Mouse (Mus musculus): ENCODE results near the gene Tnfsf10.
A peak's percentile ranks its signal among the peaks of the same experiment; 100 is the strongest.

Tnfsf10 gene

DNA sequence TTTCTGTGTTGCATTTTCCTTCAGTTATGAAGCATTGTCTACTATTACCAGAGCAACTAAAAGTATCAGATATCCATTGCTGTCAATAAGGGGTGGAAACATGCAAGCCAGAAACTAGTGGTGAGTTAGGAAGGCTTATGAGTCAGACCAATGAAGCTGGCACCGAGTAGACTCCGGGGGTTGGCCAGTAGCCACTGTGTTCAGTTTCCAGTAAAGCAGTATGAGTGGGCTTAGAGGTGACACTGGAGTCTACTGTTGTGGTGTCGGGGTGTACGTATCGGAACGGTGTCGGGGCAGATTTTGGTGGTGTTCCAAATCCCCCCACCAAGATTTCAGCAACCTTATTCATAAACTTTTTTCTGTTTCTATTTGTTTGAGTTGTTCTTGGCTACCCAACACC, 5.9 kb upstream of the Tnfsf10 start:
- peak; percentile 53 to 60 for DNase-seq

DNA sequence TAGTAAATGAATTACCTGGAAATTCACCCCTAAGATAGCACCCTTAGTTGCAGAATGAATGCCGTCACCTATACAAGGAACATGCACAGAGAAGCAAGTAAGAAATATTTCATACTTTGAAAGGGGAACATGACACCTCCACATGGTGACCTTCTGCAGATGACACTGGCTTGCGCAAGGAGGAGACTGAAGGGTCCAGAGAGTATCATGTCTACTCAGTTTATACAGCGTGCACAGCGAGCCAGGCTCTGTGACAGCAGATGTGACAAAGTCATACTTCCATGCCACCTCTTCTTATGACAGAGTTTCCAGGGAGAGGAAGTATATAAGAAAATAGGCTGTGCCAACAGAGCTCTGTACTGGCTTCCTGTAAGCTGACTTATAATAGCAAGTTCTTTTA, 5.4 kb upstream of the Tnfsf10 start:
- no peak for DNase-seq

DNA sequence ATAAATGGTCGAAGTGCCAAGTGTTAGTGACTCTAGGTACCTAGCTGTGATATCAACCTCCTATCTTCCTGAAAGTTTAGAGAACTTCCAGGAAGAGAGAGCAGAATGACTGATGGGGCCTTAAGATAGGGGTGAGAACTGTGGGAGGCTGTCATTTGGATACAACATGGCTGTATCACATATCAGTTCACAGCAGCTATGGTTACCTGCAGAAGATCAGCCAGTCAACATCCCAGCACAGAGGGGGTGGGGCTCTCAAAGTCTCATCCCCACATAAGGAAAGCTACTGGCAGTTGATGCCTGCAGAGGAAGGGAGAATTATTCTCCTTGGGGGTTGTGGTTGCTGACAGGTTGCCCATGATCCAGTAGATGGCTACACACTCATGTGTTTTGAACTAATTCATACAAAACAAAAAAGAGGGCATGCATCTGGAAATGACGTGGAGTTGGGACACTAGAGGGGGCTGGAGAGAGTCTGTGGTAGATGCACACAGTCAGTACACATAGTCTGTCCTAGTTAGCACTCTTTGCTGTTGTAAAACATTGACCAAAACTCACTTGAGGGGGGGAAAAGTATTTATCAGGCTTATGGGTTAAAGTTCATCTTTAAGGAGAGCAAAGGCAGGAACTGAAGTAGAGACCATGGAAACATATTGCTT, 2.2 kb upstream of the Tnfsf10 start:
- no peak for DNase-seq

DNA sequence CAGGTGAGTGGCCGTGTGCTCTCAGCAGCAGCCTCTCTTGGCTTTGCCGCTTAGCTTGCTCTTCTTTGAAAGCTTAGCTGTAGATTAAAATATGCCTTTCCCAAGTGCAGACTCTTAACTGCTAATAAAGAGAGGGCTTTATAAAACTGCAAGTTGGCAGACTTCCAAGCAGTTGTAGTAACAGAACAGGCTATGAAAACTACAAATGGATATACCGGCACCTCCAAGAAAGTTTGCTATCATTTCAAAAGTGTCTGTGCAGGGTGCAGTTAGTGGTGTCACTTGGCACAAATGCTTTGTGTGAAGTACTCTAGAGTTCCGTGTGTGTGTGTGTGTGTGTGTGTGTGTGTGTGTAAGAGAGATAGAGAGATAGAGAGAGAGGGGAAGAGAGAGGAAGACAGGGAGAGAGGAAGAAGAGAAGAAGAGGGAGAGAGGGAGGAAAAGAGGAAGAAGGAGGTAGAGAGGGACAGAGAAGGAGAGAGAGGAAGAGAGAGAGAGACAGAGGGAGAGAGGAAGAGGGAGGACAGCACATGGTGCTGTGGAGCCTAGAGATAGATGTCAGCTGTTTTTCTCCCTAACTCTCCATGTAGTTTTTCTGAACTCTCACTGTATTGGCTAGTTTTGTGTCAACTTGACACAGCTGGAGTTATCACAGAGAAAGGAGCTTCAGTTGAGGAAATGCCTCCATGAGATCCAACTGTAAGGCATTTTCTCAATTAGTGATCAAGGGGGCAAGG, 628 bp downstream of the Tnfsf10 start:
- DNase-seq = no peak

DNA sequence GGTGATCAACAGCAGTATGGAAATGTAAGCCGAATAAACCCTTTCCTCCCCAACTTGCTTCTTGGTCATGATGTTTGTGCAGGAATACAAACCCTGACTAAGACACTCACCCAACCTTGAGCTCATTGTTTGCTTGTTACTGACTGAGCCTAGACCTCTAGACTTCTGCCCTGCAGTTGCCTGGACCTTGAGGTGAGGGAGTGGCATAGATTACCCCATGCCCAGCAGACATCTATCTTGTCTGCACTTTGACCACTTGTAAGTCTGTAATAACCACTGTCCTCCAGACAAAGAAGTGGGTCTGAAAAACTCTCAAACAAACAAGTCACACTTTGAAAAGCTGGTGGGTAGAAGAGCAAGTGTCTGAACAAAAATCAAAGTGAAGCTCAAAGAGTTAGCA, 2.8 kb downstream of the Tnfsf10 start:
- no peak for DNase-seq

DNA sequence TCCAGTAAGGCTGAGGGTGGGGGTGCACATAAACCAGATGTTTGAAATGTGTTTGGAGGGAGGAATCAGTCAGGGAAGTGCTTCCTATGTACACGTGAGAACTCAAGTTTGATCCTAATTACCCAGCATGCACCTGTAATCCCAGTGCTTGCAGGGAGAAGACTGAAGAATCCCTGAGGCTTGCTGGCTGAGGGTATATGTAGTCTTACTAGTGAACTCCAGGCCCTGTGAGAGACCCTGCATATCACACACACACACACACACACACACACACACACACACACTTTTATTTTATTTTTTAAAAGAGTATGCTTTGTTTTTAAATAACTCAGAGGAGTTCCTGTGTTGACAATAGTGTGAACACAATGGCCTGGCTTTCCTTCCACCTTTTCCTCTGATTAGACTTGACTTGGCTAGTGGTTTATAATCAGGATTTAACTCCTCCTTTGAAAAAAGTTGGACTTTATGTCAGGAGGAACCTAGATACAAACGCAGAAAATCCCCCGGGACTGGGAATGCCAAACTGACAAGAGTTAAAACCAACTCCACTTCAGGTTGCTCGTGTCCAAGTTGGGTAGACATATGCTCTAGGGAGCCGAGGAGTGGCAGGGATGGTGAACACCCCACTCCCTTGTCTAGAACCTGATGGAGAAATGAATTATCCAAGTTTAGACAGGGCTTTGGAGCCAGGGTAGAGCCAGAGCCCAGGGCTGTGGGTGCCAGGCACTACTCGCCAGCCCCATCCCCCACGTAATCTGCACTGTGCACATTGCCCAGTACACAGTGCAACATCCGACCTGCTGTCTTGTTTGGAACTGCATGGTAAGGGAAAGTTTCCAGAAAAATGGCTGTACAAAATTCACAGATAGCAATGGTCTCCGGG, 4.0 kb downstream of the Tnfsf10 start:
- DNase-seq = peak; percentile 49 to 59

DNA sequence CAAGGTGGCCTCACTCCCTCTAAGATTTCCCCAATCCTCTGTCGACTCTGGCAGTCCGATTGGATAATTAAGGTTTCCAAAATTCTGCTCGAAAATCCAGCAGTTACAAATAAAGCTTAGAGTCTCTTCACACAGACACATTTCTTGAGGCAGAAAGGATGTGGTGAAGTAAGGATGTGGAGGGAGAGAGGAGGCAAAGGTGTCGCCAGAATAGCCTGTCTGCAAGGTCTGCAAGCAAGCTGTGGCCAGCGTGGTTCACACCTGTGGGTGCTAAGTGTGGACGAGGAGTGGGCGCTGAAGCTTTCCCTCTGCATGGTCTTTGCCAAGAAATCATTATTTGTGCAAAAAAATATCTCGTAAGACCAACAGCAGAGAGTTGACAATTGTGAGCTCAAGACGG, 5.8 kb downstream of the Tnfsf10 start:
- no peak for DNase-seq

DNA sequence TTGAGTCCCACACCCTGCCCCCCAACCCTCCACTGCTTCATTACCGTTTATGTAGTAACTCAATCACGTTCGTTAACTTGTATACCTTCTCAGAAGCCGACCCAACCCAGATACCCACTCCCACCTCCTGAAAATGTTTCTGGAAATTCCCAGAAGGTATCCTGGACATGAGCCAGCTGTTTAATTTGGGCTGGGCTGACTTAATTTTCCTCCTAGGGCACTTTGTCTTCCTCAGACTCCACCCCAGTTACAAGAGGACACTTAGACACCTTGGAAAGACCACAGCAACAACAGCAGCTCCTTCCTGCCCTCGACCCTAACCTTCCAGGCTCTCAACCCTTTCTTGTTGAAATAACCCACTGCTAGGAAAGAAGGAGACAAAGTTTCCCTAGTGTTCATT, 6.7 kb downstream of the Tnfsf10 start:
- peak in 1 of 2 experiments; percentile 17 for DNase-seq

DNA sequence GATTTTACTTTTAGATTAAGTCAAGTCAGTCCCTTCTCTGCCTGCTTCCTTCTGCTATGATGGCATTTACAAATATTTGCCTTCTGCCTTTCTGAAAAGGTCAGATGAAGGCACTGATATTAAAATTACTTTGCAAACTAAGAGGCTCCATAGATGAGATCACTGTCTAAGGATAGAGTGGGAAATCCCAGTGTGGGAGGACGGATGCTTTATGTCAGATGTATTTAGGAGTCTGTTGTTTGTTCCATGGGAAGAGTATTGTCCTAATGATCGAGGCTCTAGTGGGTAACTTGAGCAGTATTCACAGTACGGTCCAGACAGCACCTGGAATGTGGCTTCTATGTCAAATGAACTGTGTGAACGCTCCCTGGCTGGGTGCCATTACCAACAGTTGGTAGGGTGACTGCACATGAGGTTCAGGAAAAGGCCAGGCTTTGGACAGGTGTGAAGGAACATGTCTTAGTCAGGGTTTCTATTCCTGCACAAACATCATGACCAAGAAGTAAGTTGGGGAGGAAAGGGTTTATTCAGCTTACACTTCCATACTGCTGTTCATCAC, 9.9 kb downstream of the Tnfsf10 start:
- peak; percentile 57 to 59 for DNase-seq

DNA sequence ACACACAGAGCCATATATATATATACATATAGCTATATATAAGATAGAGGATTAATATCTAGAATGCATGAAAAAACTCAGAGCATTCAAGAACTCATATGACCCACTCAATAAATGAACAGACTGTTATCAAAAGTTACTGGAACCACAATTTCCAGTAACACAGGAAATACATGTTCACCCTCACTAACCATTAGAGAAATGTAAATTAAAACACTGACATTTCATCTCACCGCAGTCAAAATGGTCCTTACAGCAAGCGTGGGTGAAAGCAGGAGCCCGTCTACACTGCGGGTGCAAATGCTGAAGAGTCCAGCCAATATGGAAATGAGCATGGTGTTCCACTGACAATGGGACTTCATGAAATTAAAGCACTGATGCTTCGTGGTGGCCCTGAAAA, 13.9 kb downstream of the Tnfsf10 start:
- no peak for DNase-seq

DNA sequence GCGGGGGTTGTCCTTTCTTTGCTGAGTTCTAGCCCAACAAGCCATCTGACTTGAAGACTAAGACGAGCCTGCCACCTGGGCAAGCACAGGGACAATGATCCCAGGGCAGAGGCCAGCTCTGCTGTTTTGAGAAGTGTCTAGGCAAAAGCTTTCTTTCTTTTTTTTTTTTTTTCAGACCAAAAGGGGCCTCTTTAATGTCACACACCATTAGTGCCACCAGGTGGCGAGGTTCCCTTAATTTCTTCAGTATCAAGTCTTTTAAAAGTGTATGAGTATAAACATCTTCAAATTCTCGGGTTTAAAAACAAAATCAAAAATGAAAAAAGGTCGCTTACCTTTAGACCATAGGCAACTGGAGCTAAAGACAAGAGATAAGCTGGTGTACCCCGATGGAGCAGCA, 21.6 kb downstream of the Tnfsf10 start:
- DNase-seq = peak; percentile 66 to 68

DNA sequence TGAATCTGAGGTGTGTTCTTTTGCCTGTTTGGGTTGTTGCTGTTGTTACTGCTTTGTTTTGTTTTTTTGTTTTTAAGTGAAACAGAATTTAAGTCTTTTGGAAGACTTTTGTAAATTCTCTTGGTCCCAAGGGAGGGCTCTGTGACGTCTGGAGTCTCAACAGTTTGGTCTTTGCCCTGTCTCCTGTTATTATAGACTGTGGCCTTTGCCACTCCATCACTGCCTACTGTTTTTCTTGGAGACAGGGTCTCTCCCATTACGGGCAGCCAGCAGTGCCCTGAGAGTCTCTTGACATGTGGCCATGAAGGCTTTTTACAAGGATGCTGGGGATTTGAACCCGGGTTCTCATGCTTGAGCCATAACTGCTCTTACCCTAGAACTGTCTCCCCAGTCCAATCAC, 22.1 kb downstream of the Tnfsf10 start:
- DNase-seq = no peak

DNA sequence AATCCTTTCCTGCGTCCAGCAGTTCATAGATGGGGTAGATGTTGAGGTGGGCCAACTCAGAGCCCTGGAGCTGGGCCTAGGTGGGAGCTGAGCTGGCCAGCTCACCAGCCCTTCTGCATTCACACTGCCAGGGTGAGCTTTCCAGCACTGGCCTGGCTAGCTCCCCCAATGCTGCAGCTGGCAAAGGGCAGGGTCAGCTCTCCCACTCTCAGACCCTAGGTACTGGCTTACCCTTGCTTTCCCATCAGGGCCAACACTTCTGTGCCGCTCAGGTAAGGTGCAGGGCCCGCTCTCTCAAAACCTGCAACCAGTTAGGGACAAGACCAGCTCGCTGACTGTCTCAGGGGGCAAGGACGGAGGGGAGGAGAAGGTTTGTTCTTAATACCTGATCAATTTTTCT, 23.9 kb downstream of the Tnfsf10 start:
- no peak for DNase-seq

DNA sequence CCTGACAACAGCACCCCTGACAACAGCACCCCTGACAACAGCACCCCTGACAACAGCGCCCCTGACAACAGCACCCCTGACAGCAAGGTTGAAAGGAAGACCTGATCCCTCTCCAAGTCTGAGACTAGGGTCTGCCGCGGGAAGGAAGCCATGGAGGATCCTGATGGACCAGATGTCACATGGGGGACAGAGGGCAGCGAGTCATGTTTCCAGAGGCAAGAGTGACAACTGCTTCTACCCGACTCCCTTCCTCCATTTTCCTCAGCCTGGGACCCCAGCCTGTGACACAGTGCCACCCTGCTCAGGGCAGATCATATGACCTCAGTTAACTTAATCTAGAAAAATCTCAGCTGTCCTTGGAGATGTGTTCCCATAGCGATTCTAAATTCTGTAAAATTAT, 25.6 kb downstream of the Tnfsf10 start:
- DNase-seq = peak in 1 of 2 experiments; percentile 15

DNA sequence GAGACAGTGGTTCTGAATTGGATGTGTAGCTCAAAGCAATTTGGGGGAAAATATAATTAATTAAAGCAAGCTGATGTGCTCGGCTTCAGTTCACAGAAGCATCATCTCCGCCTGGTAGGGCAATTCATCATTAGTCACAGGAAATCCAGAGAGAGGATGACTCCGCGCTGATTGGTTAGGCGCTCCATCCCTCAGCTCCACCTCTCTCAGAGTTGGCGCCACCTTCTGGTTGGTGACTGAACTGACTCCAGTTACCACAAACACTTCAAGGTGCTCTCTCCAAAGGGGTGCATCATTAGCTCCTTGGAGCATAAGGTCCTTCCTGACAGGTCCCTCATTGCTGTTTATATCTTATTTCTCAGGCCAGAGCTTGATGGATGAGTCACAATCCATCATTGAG, 28.7 kb downstream of the Tnfsf10 start:
- DNase-seq = peak; percentile 25 to 31

DNA sequence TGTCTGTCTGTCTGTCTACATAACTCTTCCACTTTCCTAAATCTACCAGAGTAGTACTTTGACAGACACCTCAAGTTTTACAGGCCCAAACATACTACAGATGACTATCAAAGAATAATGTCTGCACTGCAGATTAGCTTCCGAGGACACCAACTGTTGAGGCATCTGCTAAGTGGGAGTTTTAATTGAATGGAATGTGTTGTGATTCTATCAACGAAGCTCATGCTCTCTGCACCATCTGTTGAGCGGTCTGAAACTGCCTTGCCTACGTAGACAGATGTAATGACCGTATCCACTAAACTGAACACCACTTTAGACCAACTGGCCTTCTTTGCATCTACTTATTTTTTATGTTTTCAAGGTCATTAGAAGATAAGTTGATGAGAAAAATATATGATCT, 31.6 kb downstream of the Tnfsf10 start:
- no peak for DNase-seq

DNA sequence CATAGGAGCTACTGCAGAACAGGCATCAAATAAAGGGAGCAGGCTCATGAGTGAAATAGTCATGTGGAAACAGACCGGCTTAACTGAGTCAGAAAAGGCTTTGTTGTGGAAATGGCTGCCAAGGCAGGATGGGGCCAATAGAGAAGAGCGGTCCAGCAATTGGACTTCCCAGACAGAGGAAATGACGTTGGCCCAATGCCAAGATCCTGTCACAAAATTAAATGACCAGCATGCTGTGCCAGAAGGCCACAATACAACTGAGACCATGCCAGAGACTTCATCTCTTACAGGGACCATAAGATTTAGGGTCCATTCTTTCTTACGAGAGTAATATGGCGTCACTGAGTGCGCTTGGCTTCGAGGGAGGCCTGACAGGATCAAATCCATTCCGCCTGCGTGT, 34.3 kb downstream of the Tnfsf10 start:
- peak; percentile 85 to 88 for DNase-seq

DNA sequence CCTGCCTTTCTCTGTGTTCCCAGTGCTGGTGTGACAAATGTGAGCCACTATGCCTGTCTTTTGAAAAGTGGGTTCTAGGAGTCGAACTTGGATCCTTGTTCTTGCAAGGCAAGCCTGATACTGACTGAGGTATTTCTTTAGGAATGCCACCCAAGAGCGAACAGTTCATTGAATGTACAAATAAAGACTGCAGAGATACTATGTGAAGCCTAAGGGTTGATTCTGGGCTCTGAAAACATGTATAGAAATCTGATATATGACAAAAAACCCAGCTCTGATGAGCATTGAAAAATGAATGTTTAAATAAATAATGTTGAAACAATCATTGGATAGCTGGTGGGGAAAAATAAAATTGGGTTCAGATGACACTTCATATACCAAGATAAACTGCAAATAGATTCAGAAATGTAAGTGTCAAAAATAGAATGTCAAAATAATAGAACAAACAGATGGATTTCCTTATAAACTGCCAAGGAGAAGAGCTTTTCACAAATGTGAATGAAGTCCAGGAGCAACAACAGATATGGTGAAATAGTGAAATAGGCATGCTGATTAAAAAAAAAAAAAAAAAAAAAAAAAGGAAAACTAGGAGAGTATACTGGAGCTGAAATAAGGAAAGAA, 42.4 kb downstream of the Tnfsf10 start:
- DNase-seq = no peak

DNA sequence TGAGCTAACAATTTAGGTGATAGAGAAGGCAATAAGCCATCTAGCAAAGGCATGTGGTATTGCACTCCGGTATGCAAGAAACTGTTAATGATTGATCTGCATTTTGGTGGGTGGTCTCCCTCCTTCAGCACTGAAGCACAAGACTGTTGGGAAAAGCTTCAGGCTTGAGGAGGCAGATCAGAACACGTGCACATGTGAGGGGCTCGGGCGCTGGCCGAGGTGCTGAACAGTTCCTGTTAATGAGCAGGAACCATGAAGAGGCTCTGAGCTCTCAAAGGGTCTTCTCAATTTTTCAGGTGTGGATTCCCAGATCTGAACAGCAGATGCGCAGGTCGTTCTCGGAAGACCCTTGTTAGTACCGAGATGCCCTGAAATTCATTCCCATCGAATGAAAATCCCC, 53.3 kb downstream of the Tnfsf10 start:
- DNase-seq = peak in 1 of 2 experiments; percentile 16

DNA sequence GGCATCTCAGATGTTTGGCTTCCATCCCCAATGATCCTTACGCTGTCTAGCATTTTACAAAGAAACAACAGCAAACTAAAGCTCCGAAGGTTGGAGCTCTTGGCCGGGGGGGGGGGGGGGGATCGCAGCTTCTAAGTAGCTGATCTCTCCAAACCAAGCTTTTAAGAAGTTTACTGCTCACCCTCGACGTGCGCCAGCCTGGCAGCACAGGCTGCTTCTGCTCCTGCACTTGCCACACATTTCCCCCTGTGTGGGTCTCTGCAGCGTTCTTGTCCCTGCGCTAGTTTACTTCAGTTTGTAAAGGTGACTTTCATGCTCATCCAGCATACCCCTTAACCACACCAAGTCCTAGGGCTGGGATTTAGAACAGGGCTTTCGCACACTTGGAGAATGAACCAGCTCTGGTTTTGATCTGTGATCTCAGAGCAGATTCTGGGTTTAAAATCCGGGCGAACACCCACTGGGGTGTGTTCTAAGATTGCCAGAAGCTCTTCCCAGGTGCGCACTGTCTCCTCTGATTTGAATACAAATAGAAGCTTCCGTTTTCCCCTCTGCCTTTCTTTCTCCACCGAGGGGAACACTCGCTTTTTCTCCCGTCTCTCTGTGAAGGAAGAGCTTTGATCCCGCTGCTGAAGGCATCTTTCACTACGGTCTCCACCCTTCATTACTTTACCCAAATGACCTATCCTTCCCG, 53.9 kb downstream of the Tnfsf10 start:
- DNase-seq = no peak

DNA sequence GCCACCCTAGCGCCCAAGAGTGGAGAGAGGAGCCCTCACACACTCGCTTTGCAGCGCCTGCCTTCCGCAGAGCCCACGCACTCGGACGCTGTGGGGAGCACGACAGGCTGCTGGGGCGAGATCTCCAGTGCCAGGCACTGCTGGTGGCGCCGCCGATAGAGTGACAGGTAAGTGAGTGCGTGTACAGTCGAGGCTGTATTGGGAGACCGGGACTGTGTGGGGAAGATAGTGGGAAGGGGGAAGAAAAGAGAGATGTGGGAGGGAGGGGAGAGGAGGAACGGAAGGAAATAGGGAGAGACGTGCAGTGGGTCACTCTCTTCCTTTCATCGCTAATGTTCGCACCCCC, 54.4 kb downstream of the Tnfsf10 start, which contains the start of gene Ghsr:
Gene Ghsr (plus strand): TSS at position 76 of the 346 bp plus-strand sequence.
- peak in 1 of 2 experiments; percentile 19 for DNase-seq

All from cerebellum, postnatal 10 days (tissue).